Mouse (Mus musculus): ENCODE measurements at regions not wholly inside any gene's neighbourhood (a gene's known extent, or its start where the extent isn't known, plus 50 kb on each side); places are given as distances from the start of the nearest gene placed in this dataset.

GRCm38 (mm10) chr13:60080113-60080512, 97.1 kb downstream of the Gas1 start:
- H3K4me3 ChIP-seq (ENCODE audit: insufficient read depth, low read depth, low read length): no peak overlapping the region
- no peak for TF ChIP-seq POLR2A (IDR thresholded peaks at IDR 0.05; ENCODE audit: low read depth, low read length)
- TF ChIP-seq CTCF (conservative IDR thresholded peaks at IDR 0.05; ENCODE audit: insufficient read depth, insufficient read length, low read depth, low read length): no peak
- H3K27me3 ChIP-seq (replicated peaks; ENCODE audit: control insufficient read depth, insufficient read depth, low read length): no peaks in the 10 kb centered on the region
- no peaks in the 10 kb centered on the region for H3K36me3 ChIP-seq (ENCODE audit: control insufficient read depth, insufficient read depth, low read length)
- peaks cover 11% of the 10 kb centered on the region; the same call in 1 of the 2 replicates for H3K4me1 ChIP-seq (ENCODE audit: control insufficient read depth, insufficient read depth, low read length)
- 83% methylated on average over 10 of the region's 10 CpGs for whole genome bisulfite sequencing
- no peak for DNase-seq
- no peak overlapping the region for H3K27ac ChIP-seq (ENCODE audit: insufficient read depth, low read depth, low read length)

GRCm38 (mm10) chr13:60078331-60079050, 98.7 kb downstream of the Gas1 start:
- TF ChIP-seq CTCF (conservative IDR thresholded peaks at IDR 0.05; ENCODE audit: insufficient read depth, insufficient read length, low read depth, low read length): no peak
- no peak for TF ChIP-seq POLR2A (IDR thresholded peaks at IDR 0.05; ENCODE audit: low read depth, low read length)
- H3K4me3 ChIP-seq (ENCODE audit: insufficient read depth, low read depth, low read length): no peak overlapping the region
- H3K27me3 ChIP-seq (replicated peaks; ENCODE audit: control insufficient read depth, insufficient read depth, low read length): no peaks in the 10 kb centered on the region
- peak; percentile 49 for DNase-seq
- H3K36me3 ChIP-seq (ENCODE audit: control insufficient read depth, insufficient read depth, low read length): no peaks in the 10 kb centered on the region
- peaks cover 11% of the 10 kb centered on the region; the same call in 1 of the 2 replicates for H3K4me1 ChIP-seq (ENCODE audit: control insufficient read depth, insufficient read depth, low read length)
- WGBS: 66% methylated on average over 8 of the region's 8 CpGs
- 0 out of 2 replicates have a peak overlapping the region, but pooled peaks have one; percentile 6 for H3K27ac ChIP-seq (ENCODE audit: insufficient read depth, low read depth, low read length)

GRCm38 (mm10) chr13:60076147-60076800, 100.9 kb downstream of the Gas1 start:
- peaks cover 11% of the 10 kb centered on the region; the same call in 1 of the 2 replicates for H3K4me1 ChIP-seq (ENCODE audit: control insufficient read depth, insufficient read depth, low read length)
- TF ChIP-seq POLR2A (IDR thresholded peaks at IDR 0.05; ENCODE audit: low read depth, low read length): no peak
- no peak for TF ChIP-seq CTCF (conservative IDR thresholded peaks at IDR 0.05; ENCODE audit: insufficient read depth, insufficient read length, low read depth, low read length)
- DNase-seq: no peak
- no peaks in the 10 kb centered on the region for H3K27me3 ChIP-seq (replicated peaks; ENCODE audit: control insufficient read depth, insufficient read depth, low read length)
- no peak overlapping the region for H3K4me3 ChIP-seq (ENCODE audit: insufficient read depth, low read depth, low read length)
- 62% methylated on average over 6 of the region's 6 CpGs for WGBS
- H3K36me3 ChIP-seq (ENCODE audit: control insufficient read depth, insufficient read depth, low read length): no peaks in the 10 kb centered on the region
- H3K27ac ChIP-seq (ENCODE audit: insufficient read depth, low read depth, low read length): no peak overlapping the region

- Histone ChIP-seq H3K4me3 (ENCODE audit: insufficient read depth, low read depth, low read length) (no peak overlapping the region), H3K36me3 (ENCODE audit: control insufficient read depth, insufficient read depth, low read length) (no peaks in the 10 kb centered on the region), H3K4me1 (ENCODE audit: control insufficient read depth, insufficient read depth, low read length) (0 out of 2 replicates have a peak, but pooled peaks cover 3% of the 10 kb centered on the region), H3K27ac (ENCODE audit: insufficient read depth, low read depth, low read length) (no peak overlapping the region), H3K27me3 (replicated peaks; ENCODE audit: control insufficient read depth, insufficient read depth, low read length) (no peaks in the 10 kb centered on the region)
- no peak for TF ChIP-seq POLR2A (IDR thresholded peaks at IDR 0.05; ENCODE audit: low read depth, low read length)
- no peak for TF ChIP-seq CTCF (conservative IDR thresholded peaks at IDR 0.05; ENCODE audit: insufficient read depth, insufficient read length, low read depth, low read length)
- peak; percentile 29 for DNase-seq
- 50% methylated on average over 9 of the region's 9 CpGs for WGBS
These were observed 105.6 kb downstream of the Gas1 start for GRCm38 (mm10) chr13:60071595-60071994.

GRCm38 (mm10) chr13:60069196-60069595, 108.0 kb downstream of the Gas1 start:
- peak; percentile 29; the same call in 1 of the 2 replicates for TF ChIP-seq CTCF (conservative IDR thresholded peaks at IDR 0.05; ENCODE audit: insufficient read depth, insufficient read length, low read depth, low read length)
- TF ChIP-seq POLR2A (IDR thresholded peaks at IDR 0.05; ENCODE audit: low read depth, low read length): no peak
- 0 out of 2 replicates have a peak, but pooled peaks cover 3% of the 10 kb centered on the region for H3K4me1 ChIP-seq (ENCODE audit: control insufficient read depth, insufficient read depth, low read length)
- DNase-seq: no peak
- no peaks in the 10 kb centered on the region for H3K36me3 ChIP-seq (ENCODE audit: control insufficient read depth, insufficient read depth, low read length)
- no peak overlapping the region for H3K27ac ChIP-seq (ENCODE audit: insufficient read depth, low read depth, low read length)
- H3K4me3 ChIP-seq (ENCODE audit: insufficient read depth, low read depth, low read length): no peak overlapping the region
- 34% methylated on average over 9 of the region's 9 CpGs for WGBS
- H3K27me3 ChIP-seq (replicated peaks; ENCODE audit: control insufficient read depth, insufficient read depth, low read length): no peaks in the 10 kb centered on the region

- no peak overlapping the region for H3K27ac ChIP-seq (ENCODE audit: insufficient read depth, low read depth, low read length)
- no peak overlapping the region for H3K4me3 ChIP-seq (ENCODE audit: insufficient read depth, low read depth, low read length)
- no peak for DNase-seq
- 78% methylated on average over 9 of the region's 9 CpGs for WGBS
- H3K36me3 ChIP-seq (ENCODE audit: control insufficient read depth, insufficient read depth, low read length): no peaks in the 10 kb centered on the region
- no peak for TF ChIP-seq POLR2A (IDR thresholded peaks at IDR 0.05; ENCODE audit: low read depth, low read length)
- TF ChIP-seq CTCF (conservative IDR thresholded peaks at IDR 0.05; ENCODE audit: insufficient read depth, insufficient read length, low read depth, low read length): no peak
- H3K27me3 ChIP-seq (replicated peaks; ENCODE audit: control insufficient read depth, insufficient read depth, low read length): no peaks in the 10 kb centered on the region
- H3K4me1 ChIP-seq (ENCODE audit: control insufficient read depth, insufficient read depth, low read length): 0 out of 2 replicates have a peak, but pooled peaks cover 3% of the 10 kb centered on the region
These were observed 109.8 kb downstream of the Gas1 start for GRCm38 (mm10) chr13:60067325-60067724.

- Histone ChIP-seq H3K36me3 (ENCODE audit: control insufficient read depth, insufficient read depth, low read length) (no peaks in the 10 kb centered on the region), H3K27me3 (replicated peaks; ENCODE audit: control insufficient read depth, insufficient read depth, low read length) (no peaks in the 10 kb centered on the region), H3K27ac (ENCODE audit: insufficient read depth, low read depth, low read length) (no peak overlapping the region), H3K4me1 (ENCODE audit: control insufficient read depth, insufficient read depth, low read length) (no peaks in the 10 kb centered on the region; the same call in 1 of the 2 replicates), H3K4me3 (ENCODE audit: insufficient read depth, low read depth, low read length) (no peak overlapping the region)
- TF ChIP-seq POLR2A (IDR thresholded peaks at IDR 0.05; ENCODE audit: low read depth, low read length) (no peak), CTCF (conservative IDR thresholded peaks at IDR 0.05; ENCODE audit: insufficient read depth, insufficient read length, low read depth, low read length) (no peak)
- WGBS: 78% methylated on average over 6 of the region's 6 CpGs
- DNase-seq: no peak
These were observed 115.6 kb downstream of the Gas1 start for GRCm38 (mm10) chr13:60061589-60061988.
